Mouse (Mus musculus) frontal cortex, postnatal 14 days (tissue): Measurements from ENCODE around the gene Ppp3cb.
A peak's percentile ranks its signal among the peaks of the same experiment; 100 is the strongest.

Experiments
- DNase-seq, 2 experiments: peaks; one replicate each; pipeline ENCODE4 v3.0.0; 2022; ENCODE audit warnings: low spot score in 2 of 2

The Ppp3cb gene

DNA sequence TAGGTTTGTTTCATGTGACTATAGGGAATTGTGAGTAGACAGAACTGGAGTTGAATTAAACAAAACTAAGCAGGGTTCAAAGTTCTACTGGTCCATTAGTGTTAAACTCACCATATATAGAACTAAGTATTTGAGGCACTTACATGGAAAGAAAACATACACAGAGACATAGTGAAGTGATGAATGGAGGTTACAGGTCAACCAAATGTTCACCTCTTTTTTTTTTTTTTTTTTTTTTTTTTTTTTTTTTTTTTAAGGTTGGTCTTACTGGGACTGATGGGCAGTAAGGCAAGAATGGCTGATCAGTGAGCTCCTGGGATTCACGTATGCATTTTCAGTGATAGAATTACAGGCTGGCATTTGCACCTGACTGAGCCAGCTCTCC is 66.2 kb downstream of the Ppp3cb start:
- DNase-seq = no peak

GRCm38 (mm10) chr14:20479291-20480194 is 66.8 kb downstream of the Ppp3cb start, which contains the start of gene Anxa7:
TSS of gene Anxa7 (minus strand) at chr14:20480133.
- peak; percentile 40 to 61 for DNase-seq

- no peak for DNase-seq
Observed at GRCm38 (mm10) chr14:20478801-20479200, 67.6 kb downstream of the Ppp3cb start.

DNA sequence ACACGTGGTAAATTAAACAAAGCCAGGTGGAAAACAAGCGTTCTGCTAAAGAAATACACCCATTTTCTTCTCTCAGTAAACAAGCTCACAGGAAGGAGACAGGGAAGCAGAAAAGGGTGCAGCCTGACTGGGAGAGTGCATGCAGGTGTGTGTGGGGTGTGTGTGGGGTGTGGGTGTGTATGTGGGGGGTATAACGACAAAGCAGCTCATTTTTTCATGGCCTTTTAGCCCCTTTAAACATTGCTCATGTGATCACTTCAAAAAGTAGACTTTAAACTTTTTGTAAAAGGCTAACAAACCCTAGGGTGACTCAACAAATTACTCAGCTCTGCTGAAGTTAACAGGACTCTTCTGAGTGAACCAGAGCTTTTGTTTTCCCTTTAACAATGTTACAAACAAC is 68.0 kb downstream of the Ppp3cb start:
- DNase-seq = no peak

DNA sequence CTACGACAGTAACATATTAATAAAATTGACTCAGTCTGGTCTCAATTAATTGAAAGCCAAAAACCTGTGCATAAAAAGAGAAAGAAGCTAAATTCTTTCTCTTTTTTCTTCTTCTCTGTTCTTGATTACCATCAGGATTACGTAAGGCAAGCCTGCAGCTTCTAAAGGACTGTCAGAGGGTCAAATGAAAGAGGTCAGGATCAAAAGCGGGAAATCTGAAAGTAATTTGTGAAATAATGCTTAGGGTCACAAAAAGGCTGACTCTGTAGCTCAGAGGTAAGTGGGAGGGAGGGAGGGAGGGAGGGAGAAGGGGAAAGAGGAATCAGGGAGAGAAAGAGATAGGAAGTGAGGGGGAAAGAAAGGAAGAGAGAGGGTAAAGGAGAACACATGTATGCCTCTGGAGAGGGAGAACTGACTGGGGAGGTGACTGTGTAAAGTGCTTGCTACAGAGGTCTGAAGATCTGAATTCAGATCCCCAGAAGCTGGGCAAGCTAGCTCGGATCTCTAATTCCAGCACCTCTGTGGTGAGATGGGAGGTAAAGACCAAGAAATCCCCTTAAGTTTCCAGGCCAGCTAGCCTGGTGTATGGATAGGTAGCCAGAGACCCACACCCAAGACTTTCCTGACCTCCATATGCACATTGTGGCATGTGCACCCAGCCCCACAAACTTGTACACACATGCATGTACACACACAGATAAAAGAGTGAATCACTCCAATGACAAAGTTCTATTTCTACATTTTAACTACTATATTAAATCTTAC is 68.9 kb downstream of the Ppp3cb start:
- no peak for DNase-seq

- DNase-seq = no peak
Observed at GRCm38 (mm10) chr14:20460216-20460615, 86.2 kb downstream of the Ppp3cb start.

GRCm38 (mm10) chr14:20458378-20458777 is 88.0 kb downstream of the Ppp3cb start:
- no peak for DNase-seq

DNA sequence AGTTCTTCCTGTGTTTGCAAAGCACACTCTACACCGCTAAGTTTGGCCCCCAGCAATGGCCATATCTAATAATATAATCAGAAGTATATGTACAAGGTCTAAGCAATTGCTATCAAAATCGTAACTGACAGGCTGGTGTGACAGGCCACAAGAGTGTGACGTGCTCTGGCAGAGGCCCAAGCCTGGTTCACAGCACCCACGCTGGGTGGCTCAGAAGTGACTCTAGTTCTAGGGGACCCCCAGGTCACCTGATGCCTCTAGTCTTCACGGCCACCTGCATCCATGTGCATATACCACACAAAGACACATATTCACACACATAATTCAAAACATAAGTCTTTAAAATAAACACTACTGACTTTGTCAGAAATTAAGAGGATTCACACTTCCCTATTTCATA is 93.4 kb downstream of the Ppp3cb start:
- DNase-seq = no peak

DNA sequence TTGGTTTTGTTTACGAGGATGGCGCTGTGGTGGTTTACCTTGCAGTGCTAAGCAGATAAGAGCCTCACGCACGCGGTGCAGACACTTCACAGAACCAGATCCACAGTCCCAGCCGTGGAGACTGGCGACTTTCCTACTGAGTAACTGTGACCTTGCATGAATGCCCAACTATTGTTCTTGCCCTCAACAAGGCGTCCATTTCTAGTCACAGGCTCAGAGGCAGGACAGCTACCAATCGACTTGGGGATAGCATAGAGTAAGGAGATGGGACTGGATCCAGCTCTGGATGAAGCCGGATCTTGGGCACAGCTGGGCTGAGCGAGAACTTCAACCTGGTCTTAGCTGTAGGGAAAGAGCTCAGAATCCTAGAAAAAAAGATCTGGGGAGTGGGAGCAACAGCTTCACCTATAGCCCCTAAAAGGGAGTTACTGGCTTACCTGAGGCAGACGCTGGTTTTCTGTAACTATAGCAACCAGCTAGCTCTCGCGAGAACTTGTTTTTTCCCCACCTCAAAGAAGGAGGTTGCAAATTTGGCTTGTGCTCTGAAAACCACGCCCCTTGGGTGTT is 94.5 kb downstream of the Ppp3cb start, which contains the start of gene Cfap70:
Cfap70 (minus strand) TSS at position 462 of the 567 bp plus-strand sequence.
- DNase-seq = peak; percentile 28 to 44

- DNase-seq = no peak
Observed at GRCm38 (mm10) chr14:20451302-20451701, 95.1 kb downstream of the Ppp3cb start.
